20 mouse cellular contexts compared by ENCODE assay signal in genomic region chr19:59715086-59715485, GRCm38 (mm10).
DNase-seq lines count a peak whose midpoint lies in the region; ATAC-seq and TF ChIP-seq lines count a peak whose summit lies in the region.
"Had no signal": no experiment of that assay in that cellular context is flagged by ENCODE, and none has a peak within 500 bp of the region (broad histone marks: within the 10 kb centered on the region; RNA-seq: fewer than 3 reads in every experiment).

No protein-coding gene starts in this region.

- no peaks in the 10 kb centered on the region for H3K27me3 ChIP-seq in forebrain, embryonic 14.5 days (replicated peaks; ENCODE audit: control insufficient read depth, insufficient read depth, low read length)
- H3K27me3 ChIP-seq in forebrain, embryonic 16.5 days (replicated peaks; ENCODE audit: control insufficient read depth, insufficient read depth, low read length), result no peaks in the 10 kb centered on the region
- H3K27me3 ChIP-seq: CH12.LX had no signal

- no peak for ATAC-seq in forebrain, embryonic 14.5 days
- no peak for ATAC-seq in forebrain, embryonic 16.5 days
- ATAC-seq in inflammation-experienced regulatory T-cells, adult 6 months, result no peak
- ATAC-seq: activated CD4-positive, CD25-positive, alpha-beta regulatory T cell, adult 4 months; CD4-positive, CD25-positive, alpha-beta regulatory T cell, adult 4 months; Patski had no signal

- no peak for TF ChIP-seq CTCF in brain, embryonic 14.5 days (IDR thresholded peaks at IDR 0.05; ENCODE audit: borderline replicate concordance, extremely low read depth, insufficient read depth, insufficient read length)

- no peak overlapping the region; the same call in 1 of the 2 replicates for H3K27ac ChIP-seq in forebrain, embryonic 14.5 days (ENCODE audit: low read depth, low read length)
- no peak overlapping the region for H3K27ac ChIP-seq in forebrain, embryonic 16.5 days (ENCODE audit: low read length)

- peak; percentile 67 for DNase-seq in forebrain, embryonic 14.5 days (ENCODE audit: low spot score)
- peak; percentile 74 for DNase-seq in brain, embryonic 14.5 days (ENCODE audit: low read depth)
- DNase-seq: adrenal gland, adult 2 months; adrenal gland, adult 8-10 months; adrenal gland, postnatal 10 days; adrenal gland, postnatal 14 days; adrenal gland, postnatal 25 days; adrenal gland, postnatal 36 days; B cell, adult 2 months; cerebellum, adult 11 months; cerebellum, adult 11-12 months; cerebellum, adult 18-20 months; cerebellum, adult 2 months had no signal

- no peaks in the 10 kb centered on the region for H3K9me3 ChIP-seq in forebrain, embryonic 14.5 days (replicated peaks; ENCODE audit: control insufficient read depth, low read length)
- H3K9me3 ChIP-seq in forebrain, embryonic 16.5 days (ENCODE audit: control insufficient read depth, low read length), result no peaks in the 10 kb centered on the region
- H3K9me3 ChIP-seq: G1E had no signal

- no peak overlapping the region for H3K4me2 ChIP-seq in forebrain, embryonic 14.5 days (ENCODE audit: low read length)
- no peak overlapping the region for H3K4me2 ChIP-seq in forebrain, embryonic 16.5 days (ENCODE audit: low read length)

- H3K36me3 ChIP-seq in forebrain, embryonic 14.5 days (ENCODE audit: control insufficient read depth, insufficient read depth, low read length), result no peaks in the 10 kb centered on the region
- H3K36me3 ChIP-seq in forebrain, embryonic 16.5 days (ENCODE audit: control insufficient read depth, insufficient read depth), result no peaks in the 10 kb centered on the region
- H3K36me3 ChIP-seq: G1E had no signal

- H3K4me3 ChIP-seq in forebrain, embryonic 14.5 days (ENCODE audit: low read depth, low read length), result no peak overlapping the region
- no peak overlapping the region for H3K4me3 ChIP-seq in forebrain, embryonic 16.5 days (replicated peaks; ENCODE audit: low read length)

- peaks cover 8% of the 10 kb centered on the region for H3K4me1 ChIP-seq in forebrain, embryonic 14.5 days (ENCODE audit: control insufficient read depth, insufficient read depth, low read length)
- peaks cover 6% of the 10 kb centered on the region for H3K4me1 ChIP-seq in forebrain, embryonic 16.5 days (replicated peaks; ENCODE audit: control insufficient read depth, insufficient read depth, low read length)

- H3K9ac ChIP-seq in forebrain, embryonic 14.5 days (ENCODE audit: low read length), result no peak overlapping the region
- H3K9ac ChIP-seq in forebrain, embryonic 16.5 days (replicated peaks; ENCODE audit: low read depth, low read length), result no peak overlapping the region

- 36% methylated on average over 2 of the region's 2 CpGs for WGBS in forebrain, embryonic 14.5 days
- WGBS in forebrain, embryonic 16.5 days, result 39% methylated on average over 2 of the region's 2 CpGs

- no peak for TF ChIP-seq POLR2A in brain, embryonic 14.5 days (IDR thresholded peaks at IDR 0.05; ENCODE audit: borderline replicate concordance, extremely low read depth, insufficient read depth, insufficient read length, poor library complexity, severe bottlenecking)
